Mouse (Mus musculus): Measurements from ENCODE around the gene Gm42878.

Gm42878 gene

DNA sequence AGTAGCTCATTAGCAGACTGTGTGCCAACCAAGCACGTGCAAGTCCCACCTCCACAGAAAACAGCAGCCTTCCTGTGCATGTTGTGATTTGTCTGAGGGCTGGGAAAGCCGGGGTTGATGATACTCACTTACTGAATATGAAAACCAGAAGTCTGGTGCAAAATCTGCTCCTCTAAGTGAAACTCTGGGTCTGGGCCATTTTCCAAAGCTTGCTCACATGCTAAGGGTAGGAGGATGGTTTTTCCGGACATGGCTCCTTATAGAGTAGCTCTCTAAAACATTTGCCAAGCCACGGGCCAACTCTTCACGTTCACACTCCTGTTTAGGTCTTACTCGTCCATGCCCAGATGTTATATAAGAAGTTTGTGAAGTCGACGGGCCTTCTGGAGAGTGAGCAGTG lies 52.0 kb downstream of the Gm42878 start:
- no peak for DNase-seq (ENCODE audit: low spot score)

DNA sequence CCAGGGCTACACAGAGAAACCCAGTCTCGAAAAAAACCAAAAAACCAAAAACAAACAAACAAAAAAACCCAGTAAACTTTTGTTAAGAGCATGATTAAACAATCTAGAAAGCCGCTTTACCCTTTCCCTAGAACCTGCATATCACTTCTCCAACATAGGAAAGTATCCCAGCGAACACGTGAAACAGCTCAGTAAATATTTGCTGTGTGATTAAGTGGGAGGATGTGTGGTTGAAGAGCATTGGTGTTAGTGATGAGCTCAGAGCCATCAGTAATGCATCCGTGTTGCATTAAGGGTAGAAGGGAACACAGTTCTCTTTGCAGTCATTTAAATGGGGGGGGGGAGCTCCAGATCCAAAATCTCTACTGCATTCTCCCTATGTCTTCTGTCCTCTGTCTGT lies 60.5 kb downstream of the Gm42878 start:
- no peak for DNase-seq (ENCODE audit: low spot score)

DNA sequence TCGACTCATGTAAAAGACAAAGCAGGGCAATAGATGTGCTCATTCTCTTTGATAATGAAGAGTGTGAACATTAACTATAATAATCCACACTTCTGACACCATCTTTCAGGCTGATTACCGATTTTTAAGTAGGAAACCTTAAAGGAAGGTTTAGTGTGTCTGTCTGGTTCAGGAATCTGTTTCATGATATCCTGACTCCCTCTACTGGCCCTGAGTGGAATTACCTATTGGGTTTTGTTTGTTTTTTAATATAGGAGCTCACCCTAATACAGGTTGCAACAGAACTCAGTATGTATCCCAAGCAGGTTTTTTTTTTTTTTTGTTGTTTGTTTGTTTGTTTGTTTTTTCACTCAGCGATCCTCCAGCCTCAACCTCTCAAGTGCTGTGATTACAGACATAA lies 67.6 kb downstream of the Gm42878 start:
- peak; percentile 89 for DNase-seq (ENCODE audit: low spot score)

DNA sequence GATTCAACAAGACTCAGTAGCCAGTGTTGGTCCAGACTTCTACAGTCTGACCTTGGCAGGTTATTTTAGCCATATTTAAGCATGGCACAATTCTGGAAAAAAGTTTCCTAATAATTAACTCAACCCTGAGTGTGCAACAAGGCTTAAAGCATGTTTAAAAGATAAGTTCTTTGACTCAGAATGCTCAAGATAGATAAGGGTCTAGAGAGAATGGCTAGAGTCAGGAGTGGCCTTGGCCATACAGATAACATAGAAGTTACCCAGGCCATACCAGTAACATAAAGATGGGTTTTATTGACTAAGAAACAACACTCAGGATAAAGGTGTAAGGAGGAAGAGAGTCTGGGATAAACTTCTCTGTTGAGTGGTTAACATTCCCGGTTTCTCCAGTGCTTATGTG lies 69.2 kb downstream of the Gm42878 start:
- DNase-seq (ENCODE audit: low spot score) = no peak

DNA sequence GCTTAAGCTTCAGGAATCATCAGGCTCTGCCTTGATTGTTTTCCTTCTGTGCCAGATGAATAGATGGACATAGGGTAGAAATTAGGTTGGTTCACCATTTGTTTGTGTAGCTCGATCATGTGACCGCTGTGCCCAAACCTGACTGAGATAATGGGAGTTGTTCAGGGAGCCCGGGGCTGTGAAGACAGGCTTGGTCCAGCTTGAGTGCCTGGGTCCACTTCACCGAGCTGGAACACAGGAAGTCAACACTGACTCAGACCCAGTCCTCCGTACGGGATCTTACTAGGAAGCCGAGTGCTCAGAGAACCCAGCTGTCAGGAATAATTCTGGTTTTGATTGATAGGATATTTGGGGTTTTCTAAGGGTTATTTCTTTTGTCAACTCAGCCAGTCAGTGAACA lies 70.7 kb downstream of the Gm42878 start:
- no peak for DNase-seq (ENCODE audit: low spot score)

DNA sequence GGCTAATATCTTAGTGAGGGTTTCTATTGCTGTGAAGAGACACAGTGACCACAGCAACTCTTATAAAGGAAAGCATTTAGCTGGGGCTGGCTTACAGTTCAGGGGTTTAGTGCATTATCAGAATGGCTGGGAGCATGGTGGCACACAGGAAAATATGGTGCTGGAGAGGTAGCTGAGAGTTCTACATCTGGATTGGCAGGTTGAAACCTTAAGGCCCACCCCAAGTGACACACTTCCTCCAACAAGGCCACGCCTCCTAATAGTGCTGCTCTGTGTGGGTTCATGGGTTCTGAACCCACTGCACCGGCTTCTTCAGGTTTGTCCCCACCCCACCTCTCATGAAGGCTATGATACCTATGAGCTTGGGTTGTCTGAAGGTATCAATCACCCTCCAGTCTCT lies 72.9 kb downstream of the Gm42878 start:
- DNase-seq (ENCODE audit: low spot score) = no peak

DNA sequence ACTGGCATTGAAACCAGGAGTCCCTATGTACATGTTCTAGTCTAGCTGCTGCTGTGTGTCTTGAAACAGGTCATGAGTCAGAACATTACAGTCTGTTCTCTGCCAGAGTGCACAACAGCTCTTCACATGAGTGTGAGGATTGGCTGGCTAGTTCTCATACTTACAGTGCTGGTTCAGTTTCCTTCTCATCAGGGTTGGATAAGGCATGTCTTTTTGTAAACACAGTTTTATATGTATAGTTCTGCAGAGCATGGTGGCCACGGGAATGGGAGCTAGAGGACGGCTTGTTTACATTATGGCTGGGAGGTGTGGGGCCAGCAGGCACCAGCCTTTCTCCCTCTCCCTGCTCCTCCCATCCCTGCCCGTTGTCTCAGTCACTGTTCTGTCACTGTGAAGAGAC lies 75.7 kb downstream of the Gm42878 start:
- no peak for DNase-seq (ENCODE audit: low spot score)
